Mouse (Mus musculus): Measurements from ENCODE around the gene Plekho2. TPM values are rescaled to one million over a fixed set of nuclear protein-coding genes. Genes with fewer than 3 reads are reported as not detected.

Plekho2 gene
- polyA plus RNA-seq, 1 experiment from 2014 or later = 20.3 TPM

DNA sequence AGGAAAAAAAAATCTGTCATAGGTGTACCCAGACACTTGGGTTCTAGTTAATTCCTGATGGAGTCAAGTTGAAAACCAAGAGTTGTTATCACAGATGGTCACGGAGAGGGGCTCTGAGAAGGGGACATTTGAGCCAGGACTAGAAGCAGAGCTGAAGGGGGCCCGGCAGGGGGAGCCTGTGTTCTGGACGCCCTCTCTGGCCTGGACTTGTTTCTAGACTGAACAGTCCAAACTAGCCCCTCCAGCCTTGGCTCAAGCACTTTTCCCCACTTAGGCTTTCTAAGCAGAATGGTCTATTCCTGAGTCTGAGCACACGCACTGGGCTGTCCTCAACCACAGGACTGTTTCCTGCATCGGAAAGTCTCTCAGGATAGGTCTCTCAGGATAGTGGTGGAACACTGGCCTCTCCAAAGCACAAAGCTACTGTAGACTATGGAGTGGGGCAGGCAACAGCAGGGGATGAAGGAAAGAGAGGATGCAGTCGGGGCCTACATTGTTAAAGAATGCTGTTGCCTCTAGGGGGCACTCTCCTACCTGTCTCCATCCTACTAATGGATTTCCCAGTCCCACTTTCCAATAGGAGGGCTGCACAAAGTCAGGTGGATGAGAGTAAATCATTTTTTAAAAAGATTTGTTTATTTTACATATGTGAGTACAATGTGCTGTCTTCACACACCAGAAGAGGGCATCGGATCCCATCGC lies 23.7 kb upstream of the Plekho2 start:
- Histone ChIP-seq H3K4me2 (replicated peaks; ENCODE audit: low read depth, low read length) (no peak overlapping the region), H3K9me3 (ENCODE audit: low read length) (no peaks in the 10 kb centered on the region), H3K27me3 (replicated peaks; ENCODE audit: insufficient read depth, low read length) (no peaks in the 10 kb centered on the region), H3K4me3 (ENCODE audit: low read depth, low read length) (no peak overlapping the region), H3K4me1 (ENCODE audit: insufficient read depth, low read depth, low read length) (no peaks in the 10 kb centered on the region), H3K27ac (ENCODE audit: low read length) (no peak overlapping the region), H3K36me3 (ENCODE audit: insufficient read depth, low read length) (no peaks in the 10 kb centered on the region), H3K9ac (replicated peaks; ENCODE audit: low read depth) (no peak overlapping the region)
- ATAC-seq (no peak), DNase-seq (ENCODE audit: low spot score) (no peak)
- TF ChIP-seq CTCF (IDR thresholded peaks at IDR 0.05) (peak; percentile 54), EP300 (IDR thresholded peaks at IDR 0.05) (no peak)
- WGBS = 48% methylated on average over 8 of the region's 8 CpGs

GRCm38 (mm10) chr9:65600951-65601350 lies 21.1 kb upstream of the Plekho2 start:
- WGBS = 60% methylated on average over 2 of the region's 2 CpGs
- ATAC-seq = no peak
- Histone ChIP-seq H3K27me3 (replicated peaks; ENCODE audit: insufficient read depth, low read length) (no peaks in the 10 kb centered on the region), H3K9me3 (ENCODE audit: low read length) (no peaks in the 10 kb centered on the region), H3K4me2 (replicated peaks; ENCODE audit: low read depth, low read length) (no peak overlapping the region), H3K4me1 (ENCODE audit: insufficient read depth, low read depth, low read length) (no peaks in the 10 kb centered on the region), H3K9ac (replicated peaks; ENCODE audit: low read depth) (no peak overlapping the region), H3K27ac (ENCODE audit: low read length) (no peak overlapping the region), H3K36me3 (ENCODE audit: insufficient read depth, low read length) (no peaks in the 10 kb centered on the region), H3K4me3 (ENCODE audit: low read depth, low read length) (no peak overlapping the region)
- no peak for DNase-seq (ENCODE audit: low spot score)
- TF ChIP-seq EP300 (IDR thresholded peaks at IDR 0.05) (no peak), CTCF (IDR thresholded peaks at IDR 0.05) (no peak)

GRCm38 (mm10) chr9:65598765-65599249 lies 19.0 kb upstream of the Plekho2 start:
- H3K4me1 ChIP-seq (ENCODE audit: insufficient read depth, low read depth, low read length) = no peaks in the 10 kb centered on the region
- DNase-seq (ENCODE audit: low spot score) (peak; percentile 75), ATAC-seq (0 out of 2 replicates have a peak, but pooled peaks have one; percentile 38)
- no peak overlapping the region for H3K9ac ChIP-seq (replicated peaks; ENCODE audit: low read depth)
- H3K36me3 ChIP-seq (ENCODE audit: insufficient read depth, low read length) = no peaks in the 10 kb centered on the region
- TF ChIP-seq CTCF (IDR thresholded peaks at IDR 0.05) (peak; percentile 66), EP300 (IDR thresholded peaks at IDR 0.05) (no peak)
- H3K27me3 ChIP-seq (replicated peaks; ENCODE audit: insufficient read depth, low read length) = no peaks in the 10 kb centered on the region
- 42% methylated on average over 7 of the region's 11 CpGs for WGBS
- peak overlapping the region; percentile 36; the same call in 1 of the 2 replicates for H3K4me2 ChIP-seq (replicated peaks; ENCODE audit: low read depth, low read length)
- peak overlapping the region; percentile 14; the same call in 1 of the 2 replicates for H3K4me3 ChIP-seq (ENCODE audit: low read depth, low read length)
- no peaks in the 10 kb centered on the region for H3K9me3 ChIP-seq (ENCODE audit: low read length)
- H3K27ac ChIP-seq (ENCODE audit: low read length) = no peak overlapping the region

DNA sequence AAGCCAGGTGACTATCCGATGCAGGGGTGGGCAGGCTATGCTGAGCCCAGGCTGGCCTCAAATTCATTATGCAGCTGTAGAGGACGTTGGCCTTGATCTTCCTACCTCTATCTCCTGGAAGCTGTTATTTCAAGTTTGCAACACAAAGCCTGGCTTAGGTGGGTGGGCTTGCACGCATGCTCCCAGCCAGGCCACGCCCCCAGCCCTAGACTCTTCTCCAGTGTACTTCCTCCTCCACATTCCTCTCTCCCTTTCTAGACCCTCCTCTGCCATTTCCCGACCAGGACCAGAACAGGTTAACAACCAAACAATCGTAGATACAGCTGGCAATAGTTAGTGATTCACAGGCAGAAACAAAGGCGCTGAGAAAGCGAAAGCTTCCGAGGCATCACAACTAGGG lies 13.8 kb upstream of the Plekho2 start:
- 88% methylated on average over 9 of the region's 9 CpGs for WGBS
- Histone ChIP-seq H3K4me2 (replicated peaks; ENCODE audit: low read depth, low read length) (no peak overlapping the region), H3K27ac (ENCODE audit: low read length) (no peak overlapping the region), H3K27me3 (replicated peaks; ENCODE audit: insufficient read depth, low read length) (no peaks in the 10 kb centered on the region), H3K4me1 (ENCODE audit: insufficient read depth, low read depth, low read length) (peaks cover 6% of the 10 kb centered on the region), H3K9me3 (ENCODE audit: low read length) (no peaks in the 10 kb centered on the region), H3K36me3 (ENCODE audit: insufficient read depth, low read length) (no peaks in the 10 kb centered on the region), H3K4me3 (ENCODE audit: low read depth, low read length) (no peak overlapping the region), H3K9ac (replicated peaks; ENCODE audit: low read depth) (no peak overlapping the region)
- no peak for ATAC-seq
- TF ChIP-seq EP300 (IDR thresholded peaks at IDR 0.05) (no peak), CTCF (IDR thresholded peaks at IDR 0.05) (no peak)
- no peak for DNase-seq (ENCODE audit: low spot score)

DNA sequence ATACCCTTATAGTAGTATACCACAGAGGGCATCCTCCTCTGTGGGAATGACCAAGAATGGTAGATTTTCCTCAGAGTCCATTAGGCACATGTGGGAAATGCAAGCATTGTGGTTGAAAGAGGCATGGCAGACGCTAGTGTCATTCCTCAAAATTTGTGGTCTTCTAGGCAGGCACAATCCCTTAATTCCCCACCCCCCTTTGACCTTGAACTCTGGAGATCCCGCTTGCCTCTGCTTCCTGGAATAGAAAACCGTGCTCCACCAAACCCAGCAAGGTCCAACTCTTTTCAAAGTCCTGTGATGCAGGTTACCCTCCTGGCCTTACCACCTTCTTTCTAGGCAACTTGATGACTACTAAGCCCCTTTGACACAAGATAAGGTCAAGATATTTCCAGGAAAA lies 12.9 kb upstream of the Plekho2 start:
- Histone ChIP-seq H3K9ac (replicated peaks; ENCODE audit: low read depth) (no peak overlapping the region), H3K27ac (ENCODE audit: low read length) (no peak overlapping the region), H3K4me2 (replicated peaks; ENCODE audit: low read depth, low read length) (no peak overlapping the region), H3K4me1 (ENCODE audit: insufficient read depth, low read depth, low read length) (peaks cover 14% of the 10 kb centered on the region), H3K9me3 (ENCODE audit: low read length) (no peaks in the 10 kb centered on the region), H3K27me3 (replicated peaks; ENCODE audit: insufficient read depth, low read length) (no peaks in the 10 kb centered on the region), H3K4me3 (ENCODE audit: low read depth, low read length) (no peak overlapping the region), H3K36me3 (ENCODE audit: insufficient read depth, low read length) (no peaks in the 10 kb centered on the region)
- ATAC-seq (no peak), DNase-seq (ENCODE audit: low spot score) (no peak)
- TF ChIP-seq CTCF (IDR thresholded peaks at IDR 0.05) (no peak), EP300 (IDR thresholded peaks at IDR 0.05) (no peak)
- WGBS = 91% methylated on average over 3 of the region's 3 CpGs

DNA sequence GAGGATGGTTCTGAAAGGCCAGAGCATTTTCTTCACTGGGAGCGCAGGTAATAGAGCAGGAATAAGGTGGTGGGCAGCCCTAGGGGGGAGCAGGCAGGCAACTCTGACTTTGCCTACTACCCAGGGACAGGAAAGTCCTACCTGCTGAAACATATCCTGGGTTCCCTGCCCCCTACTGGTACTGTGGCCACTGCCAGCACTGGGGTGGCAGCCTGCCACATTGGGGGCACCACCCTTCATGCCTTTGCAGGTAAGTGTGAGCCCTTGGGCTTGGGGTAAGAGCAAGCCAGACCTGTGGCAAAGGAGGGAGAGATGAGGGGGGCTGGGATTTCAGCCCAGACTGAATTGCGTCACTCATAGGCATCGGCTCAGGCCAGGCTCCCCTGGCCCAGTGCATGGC lies 9.3 kb upstream of the Plekho2 start:
- Histone ChIP-seq H3K4me2 (replicated peaks; ENCODE audit: low read depth, low read length) (0 out of 2 replicates have a peak overlapping the region, but pooled peaks have one; percentile 93), H3K9me3 (ENCODE audit: low read length) (no peaks in the 10 kb centered on the region), H3K9ac (replicated peaks; ENCODE audit: low read depth) (no peak overlapping the region), H3K4me1 (ENCODE audit: insufficient read depth, low read depth, low read length) (peaks cover 20% of the 10 kb centered on the region), H3K4me3 (ENCODE audit: low read depth, low read length) (no peak overlapping the region), H3K27ac (ENCODE audit: low read length) (no peak overlapping the region), H3K36me3 (ENCODE audit: insufficient read depth, low read length) (no peaks in the 10 kb centered on the region), H3K27me3 (replicated peaks; ENCODE audit: insufficient read depth, low read length) (no peaks in the 10 kb centered on the region)
- ATAC-seq = no peak
- TF ChIP-seq EP300 (IDR thresholded peaks at IDR 0.05) (no peak), CTCF (IDR thresholded peaks at IDR 0.05) (no peak; the same call in none of the 2 replicates)
- WGBS = 60% methylated on average over 3 of the region's 3 CpGs
- DNase-seq (ENCODE audit: low spot score) = no peak
